Mouse (Mus musculus) small intestine, adult 2 months (tissue): ENCODE measurements at regions not wholly inside any gene's neighbourhood (a gene's known extent, or its start where the extent isn't known, plus 50 kb on each side); places are given as distances from the start of the nearest gene placed in this dataset.

Experiments used
- H3K27ac ChIP-seq: fragments of 200-500 bp; 2 replicates; pipeline ENCODE4 v1.5.1; 2012; ENCODE audit warnings: low read depth, low read length, control low read depth, inconsistent platforms; ENCODE audit not compliant: insufficient read depth
- H3K27me3 ChIP-seq: fragments of 200-500 bp; 2 replicates; pipeline ENCODE4 v1.6.1; 2012; ENCODE audit warnings: mild to moderate bottlenecking, moderate library complexity, low read length, inconsistent platforms; ENCODE audit not compliant: control insufficient read depth, insufficient read depth
- H3K36me3 ChIP-seq: fragments of 200-500 bp; 2 replicates; pipeline ENCODE4 v1.6.1; 2012; ENCODE audit warnings: mild to moderate bottlenecking, low read length, control low read depth, inconsistent platforms; ENCODE audit not compliant: control insufficient read depth, insufficient read depth
- H3K4me1 ChIP-seq: fragments of 200-500 bp; 2 replicates; pipeline ENCODE4 v1.6.1; 2012; ENCODE audit warnings: low read length, inconsistent platforms, mixed read lengths; ENCODE audit not compliant: control insufficient read depth, insufficient read depth, insufficient read length
- H3K4me3 ChIP-seq: fragments of 200-500 bp; 2 replicates; pipeline ENCODE4 v1.5.1; 2012; ENCODE audit warnings: low read depth, mild to moderate bottlenecking, control low read depth, inconsistent platforms, low read length, moderate library complexity
- CTCF ChIP-seq: fragments of 200-500 bp; IDR thresholded peaks from 2 replicates; pipeline ENCODE4 v1.5.1; 2012; ENCODE audit warnings: low read depth, mild to moderate bottlenecking, control low read depth, inconsistent platforms, low read length, moderate library complexity, mixed read lengths; ENCODE audit not compliant: insufficient replicate concordance, insufficient read length; ENCODE audit errors: extremely low read depth
- POLR2A ChIP-seq: fragments of 200-500 bp; IDR thresholded peaks from 2 replicates; pipeline ENCODE4 v1.6.1; 2012; ENCODE audit warnings: low read depth, mild to moderate bottlenecking, control low read depth, inconsistent platforms, low read length, moderate library complexity
- WGBS: fragments of 180-500 bp; shearing (Covaris S2); methylation state at CpG from one replicate; pipeline ENCODE4 v1.1.7; 2018; 5-methylcytosine and 5-hydroxymethylcytosine counted together

DNA sequence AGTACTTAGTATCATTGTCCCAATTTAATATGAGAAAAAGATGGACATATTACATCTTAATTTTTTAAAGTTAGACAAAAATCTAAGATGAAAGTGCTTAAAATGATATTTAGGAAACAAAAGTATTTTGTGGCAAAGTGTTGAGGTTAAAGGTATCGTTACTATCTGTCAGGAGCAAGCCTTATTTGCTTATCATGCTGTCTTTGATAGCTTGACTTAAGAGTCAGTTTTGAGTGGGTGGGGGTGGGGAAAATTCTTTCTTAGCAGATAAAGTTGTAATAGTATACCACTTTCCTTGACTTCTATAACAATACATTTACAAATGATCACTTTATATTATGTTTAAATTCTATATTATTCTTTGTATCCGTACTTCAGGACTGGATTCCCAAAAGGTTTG lies 339.1 kb upstream of the Dph6 start:
- TF ChIP-seq CTCF: no peak
- TF ChIP-seq POLR2A: no peak
- Histone ChIP-seq H3K4me3 (no peak overlapping the region), H3K4me1 (no peaks in the 10 kb centered on the region), H3K36me3 (no peaks in the 10 kb centered on the region), H3K27me3 (no peaks in the 10 kb centered on the region), H3K27ac (no peak overlapping the region)
- 68% methylated on average over 2 of the region's 2 CpGs for WGBS

DNA sequence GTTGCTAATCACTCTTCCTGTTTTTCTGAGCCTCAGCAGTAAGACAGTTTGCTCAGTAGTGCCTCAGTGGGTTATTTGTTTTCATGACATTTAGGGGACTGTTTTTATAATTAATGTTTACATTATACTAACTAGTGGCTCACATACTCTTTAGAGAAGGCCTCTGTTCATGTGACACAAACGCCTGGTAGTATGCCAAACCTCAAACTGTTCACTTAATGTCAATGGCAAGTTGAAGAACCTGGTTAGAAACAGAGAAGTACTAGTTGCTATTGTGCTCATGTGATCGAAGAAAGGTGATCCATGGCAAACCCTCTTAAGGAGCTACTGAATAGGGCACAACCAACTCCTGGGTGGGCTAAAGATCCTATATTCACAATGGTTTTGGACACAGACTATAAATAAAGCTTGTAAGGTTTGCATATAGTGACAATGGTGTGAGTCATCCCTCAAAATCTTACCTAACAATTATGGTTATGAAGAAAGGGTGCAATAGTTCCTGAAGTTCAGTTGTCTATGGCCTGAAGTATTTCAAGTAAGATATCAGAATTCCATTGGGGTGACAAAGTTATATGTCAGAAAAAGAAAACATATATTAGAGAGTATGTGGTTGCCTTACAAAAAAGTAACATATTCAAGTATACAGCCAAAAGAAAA lies 340.1 kb upstream of the Dph6 start:
- no peak overlapping the region for H3K27ac ChIP-seq
- 58% methylated on average over 2 of the region's 2 CpGs for WGBS
- no peaks in the 10 kb centered on the region for H3K4me1 ChIP-seq
- no peaks in the 10 kb centered on the region for H3K27me3 ChIP-seq
- TF ChIP-seq CTCF (no peak), POLR2A (no peak)
- no peak overlapping the region for H3K4me3 ChIP-seq
- H3K36me3 ChIP-seq: no peaks in the 10 kb centered on the region

DNA sequence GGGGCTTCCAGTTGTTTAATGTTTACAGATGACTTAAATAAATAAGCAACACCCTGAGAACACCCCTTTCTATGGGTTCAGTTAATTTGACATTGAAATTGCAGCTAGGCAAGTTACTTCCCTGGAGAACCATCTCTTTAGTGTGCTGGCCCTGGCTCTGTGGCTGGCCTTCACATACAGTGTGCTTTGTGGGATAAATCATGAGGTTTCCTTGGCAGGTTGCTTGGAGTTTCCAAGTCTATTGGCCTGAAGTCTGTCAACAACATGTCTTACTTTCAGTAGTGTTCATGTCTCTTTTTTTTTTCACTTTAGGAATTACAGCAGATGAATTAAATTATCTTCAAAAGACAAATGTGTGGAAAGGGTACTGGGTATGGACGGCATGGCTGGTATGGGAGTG lies 359.2 kb upstream of the Dph6 start:
- H3K4me1 ChIP-seq: no peaks in the 10 kb centered on the region
- H3K27me3 ChIP-seq: no peaks in the 10 kb centered on the region
- no peaks in the 10 kb centered on the region for H3K36me3 ChIP-seq
- 90% methylated on average over 1 of the region's 1 CpGs for WGBS
- H3K4me3 ChIP-seq: no peak overlapping the region
- no peak overlapping the region for H3K27ac ChIP-seq
- TF ChIP-seq CTCF (no peak), POLR2A (no peak)

DNA sequence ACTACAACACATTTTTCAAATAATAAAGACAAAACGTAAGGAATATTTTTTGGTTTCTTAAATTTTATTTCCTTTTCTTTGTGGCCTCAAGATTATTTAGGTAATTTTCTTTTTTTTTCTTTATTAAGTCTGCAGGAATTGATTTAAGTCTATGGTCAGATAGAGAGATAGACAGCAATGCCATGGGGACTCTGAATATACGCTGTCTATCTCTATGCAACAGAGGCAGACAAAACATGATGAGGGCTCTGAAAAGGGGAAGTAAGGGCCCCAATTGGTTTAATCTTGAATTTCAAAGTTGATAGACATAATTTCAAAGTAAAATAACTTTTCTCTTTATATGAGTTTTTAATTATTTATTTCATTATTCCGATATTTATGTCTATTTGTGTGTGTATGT lies 372.0 kb upstream of the Dph6 start:
- H3K4me3 ChIP-seq: no peak overlapping the region
- no peaks in the 10 kb centered on the region for H3K4me1 ChIP-seq
- 88% methylated on average over 3 of the region's 3 CpGs for whole genome bisulfite sequencing
- TF ChIP-seq CTCF: no peak
- no peak for TF ChIP-seq POLR2A
- no peaks in the 10 kb centered on the region for H3K27me3 ChIP-seq
- no peaks in the 10 kb centered on the region for H3K36me3 ChIP-seq
- H3K27ac ChIP-seq: no peak overlapping the region

DNA sequence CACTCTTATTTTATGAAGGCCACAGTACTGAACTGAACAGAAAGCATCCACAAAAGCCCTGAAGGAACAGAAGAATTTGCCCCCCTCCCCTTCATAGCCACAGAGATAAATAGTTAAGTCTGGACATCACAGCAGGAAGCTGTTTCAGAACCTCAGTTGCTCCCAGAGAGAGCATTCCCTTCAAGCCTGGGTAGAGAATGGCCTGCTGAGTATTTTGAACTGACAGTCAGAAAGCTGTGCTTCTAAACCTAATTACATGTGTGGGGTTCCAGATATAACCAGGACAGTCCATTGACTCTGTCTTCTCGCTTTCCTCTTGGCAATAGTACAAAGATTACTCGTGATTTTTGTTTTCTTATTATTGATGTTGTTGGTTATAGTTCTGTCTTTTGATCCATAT lies 376.4 kb upstream of the Dph6 start:
- Histone ChIP-seq H3K36me3 (no peaks in the 10 kb centered on the region), H3K4me3 (no peak overlapping the region), H3K27me3 (no peaks in the 10 kb centered on the region), H3K27ac (no peak overlapping the region), H3K4me1 (no peaks in the 10 kb centered on the region)
- TF ChIP-seq CTCF (no peak), POLR2A (no peak)
- 59% methylated on average over 2 of the region's 2 CpGs for WGBS

DNA sequence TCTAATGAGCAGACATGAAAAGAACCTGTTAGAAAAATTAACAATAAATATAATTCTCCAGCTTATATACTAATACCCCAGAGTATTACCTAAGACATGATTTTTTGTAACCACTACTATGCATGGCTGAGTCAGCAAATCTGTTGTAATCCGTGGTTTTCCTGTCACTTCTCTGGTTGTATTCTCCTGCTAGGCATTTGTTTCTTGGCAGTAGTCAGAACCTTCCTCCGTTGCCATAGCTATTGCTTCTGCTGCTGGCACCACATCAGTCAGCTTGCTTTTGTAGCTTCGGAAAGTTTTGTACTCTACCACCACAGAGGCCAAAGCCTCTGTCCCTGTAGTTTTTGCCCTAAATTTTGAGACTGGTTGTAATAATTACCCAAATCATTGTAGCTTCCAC lies 381.4 kb upstream of the Dph6 start:
- H3K4me1 ChIP-seq: no peaks in the 10 kb centered on the region
- WGBS: 61% methylated on average over 3 of the region's 3 CpGs
- H3K36me3 ChIP-seq: no peaks in the 10 kb centered on the region
- TF ChIP-seq CTCF: no peak
- no peak for TF ChIP-seq POLR2A
- H3K27ac ChIP-seq: no peak overlapping the region
- no peak overlapping the region for H3K4me3 ChIP-seq
- no peaks in the 10 kb centered on the region for H3K27me3 ChIP-seq

DNA sequence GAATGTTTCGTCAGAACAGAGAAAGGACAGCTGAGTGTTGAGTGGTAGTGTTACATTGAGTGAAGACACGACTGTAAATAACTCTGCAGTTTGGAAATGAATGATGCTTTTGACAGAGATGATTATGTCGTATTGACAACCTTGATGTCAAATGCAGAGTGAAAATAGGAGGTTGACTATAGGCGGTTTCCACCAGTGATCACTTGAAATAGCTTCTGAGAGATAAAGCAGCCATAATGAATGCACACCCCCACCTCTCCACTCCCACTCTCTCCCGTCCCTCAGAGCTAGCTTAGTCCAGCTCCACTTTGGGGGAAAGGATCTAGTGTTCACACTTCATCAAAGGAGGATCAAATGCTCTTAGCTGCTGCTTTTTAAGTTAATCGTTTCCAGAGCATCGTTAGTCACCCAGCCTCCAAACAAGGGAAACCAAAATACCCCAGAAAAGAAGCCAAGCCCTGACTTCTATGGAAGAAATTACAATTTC lies 387.6 kb upstream of the Dph6 start:
- Histone ChIP-seq H3K36me3 (no peaks in the 10 kb centered on the region), H3K27me3 (no peaks in the 10 kb centered on the region), H3K27ac (no peak overlapping the region), H3K4me1 (no peaks in the 10 kb centered on the region), H3K4me3 (no peak overlapping the region)
- no peak for TF ChIP-seq CTCF
- TF ChIP-seq POLR2A: no peak
- 72% methylated on average over 7 of the region's 7 CpGs for WGBS

DNA sequence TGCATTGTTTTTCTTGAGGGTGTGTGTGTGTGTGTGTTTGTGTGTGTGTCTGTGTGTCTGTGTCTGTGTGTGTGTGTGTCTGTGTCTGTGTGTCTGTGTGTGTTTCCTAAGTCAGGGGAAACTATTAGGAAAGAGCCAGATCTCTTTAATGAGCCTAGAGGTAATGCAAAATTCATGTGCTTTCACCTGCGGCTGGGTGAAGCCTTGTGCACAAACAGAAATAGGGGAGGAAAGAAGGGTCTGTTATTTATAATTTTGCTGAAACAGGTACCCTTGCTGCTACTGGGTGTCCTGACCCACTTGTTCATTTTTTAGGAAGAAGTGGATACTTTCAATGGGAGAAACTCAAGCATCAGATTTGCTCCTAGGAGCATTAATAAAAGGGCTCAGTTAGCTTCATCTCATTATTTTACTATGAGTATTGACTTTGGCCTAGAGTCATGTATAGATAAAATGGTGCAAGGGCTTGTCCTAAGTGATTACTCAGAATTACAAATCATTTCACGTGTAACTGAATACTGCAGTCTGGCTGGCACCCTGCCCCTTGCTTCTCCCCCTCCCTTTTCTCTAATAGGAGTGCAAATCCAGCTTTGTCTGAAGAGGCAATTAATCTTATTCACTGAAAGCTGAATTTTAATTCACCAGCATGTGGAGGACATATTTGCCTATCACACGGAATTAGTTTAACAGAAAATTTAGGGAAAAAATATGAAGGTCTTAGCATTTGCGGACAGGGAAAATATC lies 401.7 kb upstream of the Dph6 start:
- TF ChIP-seq CTCF (no peak), POLR2A (no peak)
- H3K27me3 ChIP-seq: no peaks in the 10 kb centered on the region
- H3K4me3 ChIP-seq: no peak overlapping the region
- no peak overlapping the region for H3K27ac ChIP-seq
- WGBS: 64% methylated on average over 4 of the region's 4 CpGs
- no peaks in the 10 kb centered on the region for H3K36me3 ChIP-seq
- no peaks in the 10 kb centered on the region for H3K4me1 ChIP-seq
